Mouse (Mus musculus): ENCODE measurements at regions not wholly inside any gene's neighbourhood (a gene's known extent, or its start where the extent isn't known, plus 50 kb on each side); places are given as distances from the start of the nearest gene placed in this dataset.
A peak's percentile ranks its signal among the peaks of the same experiment; 100 is the strongest.

DNA sequence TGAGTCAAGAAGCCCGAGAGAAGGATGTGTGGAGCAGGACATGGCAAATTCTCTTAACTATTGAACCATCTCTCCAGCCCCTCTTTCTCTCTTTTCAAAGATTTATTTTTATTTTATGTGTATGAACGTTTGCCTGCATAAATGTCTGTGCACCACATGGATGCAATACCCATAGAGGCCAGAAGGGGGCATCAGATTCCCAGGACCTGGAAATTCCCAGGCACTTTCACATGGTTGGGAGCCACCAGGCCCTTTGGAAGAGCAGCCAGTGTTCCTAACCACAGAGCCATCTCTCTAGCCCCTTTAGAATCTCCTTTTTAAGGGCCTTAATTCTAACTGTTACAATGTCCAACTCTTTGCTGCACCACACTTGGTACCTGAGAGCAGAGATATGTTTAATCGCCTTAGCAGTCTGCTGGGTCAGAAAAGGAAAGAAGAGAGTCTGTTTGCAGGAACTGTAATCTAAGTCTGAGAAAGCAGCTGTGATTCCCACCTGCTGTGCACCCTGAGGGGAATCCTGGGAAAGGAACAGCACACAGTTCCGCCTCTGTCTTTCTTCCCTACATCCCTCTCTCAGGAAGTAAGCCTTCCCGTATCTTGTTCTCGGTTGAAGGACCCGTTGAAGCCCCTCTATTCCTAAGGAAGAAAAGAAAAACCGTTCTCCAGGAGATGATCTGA, 186.8 kb downstream of the Katnal1 start:
- DNase-seq (ENCODE audit: low read depth, low spot score), result no peak

GRCm38 (mm10) chr5:148741267-148742004, 187.7 kb downstream of the Katnal1 start:
- peak; percentile 73 for DNase-seq (ENCODE audit: low read depth, low spot score)

- peak; percentile 37 for DNase-seq (ENCODE audit: low read depth, low spot score)
These were observed 188.0 kb upstream of the Ubl3 start for GRCm38 (mm10) chr5:148740366-148741266.

GRCm38 (mm10) chr5:148739672-148740071, 187.1 kb upstream of the Ubl3 start:
- peak; percentile 58 for DNase-seq (ENCODE audit: low read depth, low spot score)

- DNase-seq (ENCODE audit: low read depth, low spot score), result peak; percentile 88
These were observed 186.6 kb upstream of the Ubl3 start for GRCm38 (mm10) chr5:148739141-148739540.

DNA sequence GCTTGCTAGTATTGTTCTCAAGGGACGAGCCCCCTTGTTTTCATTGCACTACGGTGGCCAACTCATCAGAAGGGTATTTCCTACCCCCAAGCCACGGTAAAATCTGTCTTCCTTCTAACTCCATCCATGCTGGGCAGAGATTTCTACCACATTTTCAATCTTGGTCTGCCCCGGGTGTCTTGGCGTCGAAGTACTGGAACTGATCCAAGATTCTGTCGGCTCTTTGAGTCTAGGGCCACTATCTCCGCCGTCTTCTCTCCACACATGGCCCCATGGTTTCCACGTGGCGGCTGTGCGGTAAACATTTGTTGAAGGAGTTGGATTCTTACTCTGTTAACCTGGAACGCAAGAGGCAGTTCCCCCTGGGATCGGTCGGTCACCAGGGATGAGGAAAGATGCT, 177.0 kb upstream of the Ubl3 start:
- no peak for DNase-seq (ENCODE audit: low read depth, low spot score)

DNA sequence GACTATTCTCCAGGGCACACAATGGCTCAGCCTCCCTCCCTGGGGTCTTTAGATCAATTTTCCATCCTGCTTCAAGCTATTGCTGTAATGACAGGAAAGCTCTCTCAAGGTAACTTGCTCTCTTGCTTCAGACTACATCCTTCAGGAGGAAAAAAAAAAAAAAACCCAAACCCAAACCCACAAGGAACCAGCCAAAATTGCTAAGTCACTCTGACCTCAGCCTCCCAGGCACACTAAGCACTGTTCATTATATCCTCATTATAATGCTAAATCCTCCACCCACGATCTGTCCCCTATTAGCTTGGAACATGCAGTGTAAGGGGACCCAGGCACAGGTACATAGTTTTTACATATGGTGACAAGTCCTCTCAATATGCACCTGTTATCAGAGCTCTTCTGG, 175.9 kb upstream of the Ubl3 start:
- DNase-seq (ENCODE audit: low read depth, low spot score), result no peak

DNA sequence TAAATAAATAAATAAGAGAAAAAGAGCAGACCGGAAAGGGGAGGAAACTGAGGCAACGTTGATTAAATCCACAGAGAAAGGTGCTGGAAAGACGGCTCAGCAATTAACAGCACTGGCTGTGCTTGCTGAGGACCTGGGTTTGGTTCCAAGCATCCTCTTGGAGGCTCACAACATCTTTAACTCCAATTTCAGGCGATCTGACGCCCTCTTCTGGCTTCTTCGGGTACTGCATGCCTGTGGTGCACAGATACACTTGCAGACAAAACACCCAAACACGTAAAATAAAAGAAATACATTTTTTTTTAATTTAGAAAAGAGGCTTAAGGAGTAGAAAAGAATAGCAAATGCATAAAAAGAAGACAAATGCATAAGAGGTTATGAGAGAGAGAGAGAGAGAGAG, 173.9 kb upstream of the Ubl3 start:
- no peak for DNase-seq (ENCODE audit: low read depth, low spot score)

- DNase-seq (ENCODE audit: low read depth, low spot score), result no peak
These were observed 171.9 kb upstream of the Ubl3 start for GRCm38 (mm10) chr5:148724470-148724869.

DNA sequence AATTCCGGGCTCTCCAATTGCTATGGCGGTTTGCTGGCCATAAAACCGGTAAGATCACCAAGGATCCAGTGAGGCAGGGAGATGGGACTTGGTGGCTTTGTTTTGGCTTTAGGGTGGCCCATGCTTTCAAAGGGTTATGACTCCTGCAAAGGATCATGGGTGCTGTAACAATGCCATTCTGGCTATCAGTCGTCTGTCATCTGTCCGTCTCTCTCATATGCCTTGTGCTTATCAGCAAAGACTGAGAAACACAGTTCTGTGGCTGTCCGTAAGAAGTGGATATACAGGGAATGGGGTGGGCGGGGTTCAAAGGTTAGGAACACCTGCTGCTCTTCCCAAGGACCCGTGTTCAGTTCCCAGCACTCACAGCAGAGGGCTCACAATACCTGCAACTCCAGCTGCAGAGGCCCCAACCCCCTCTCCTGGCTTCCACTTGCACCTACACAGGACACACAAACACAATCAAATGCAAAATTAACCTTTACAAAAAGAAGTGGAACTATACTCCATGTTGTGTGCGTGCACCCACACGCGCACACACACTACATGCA, 171.2 kb upstream of the Ubl3 start:
- DNase-seq (ENCODE audit: low read depth, low spot score), result no peak

- no peak for DNase-seq (ENCODE audit: low read depth, low spot score)
These were observed 168.0 kb upstream of the Ubl3 start for GRCm38 (mm10) chr5:148720604-148721003.

DNA sequence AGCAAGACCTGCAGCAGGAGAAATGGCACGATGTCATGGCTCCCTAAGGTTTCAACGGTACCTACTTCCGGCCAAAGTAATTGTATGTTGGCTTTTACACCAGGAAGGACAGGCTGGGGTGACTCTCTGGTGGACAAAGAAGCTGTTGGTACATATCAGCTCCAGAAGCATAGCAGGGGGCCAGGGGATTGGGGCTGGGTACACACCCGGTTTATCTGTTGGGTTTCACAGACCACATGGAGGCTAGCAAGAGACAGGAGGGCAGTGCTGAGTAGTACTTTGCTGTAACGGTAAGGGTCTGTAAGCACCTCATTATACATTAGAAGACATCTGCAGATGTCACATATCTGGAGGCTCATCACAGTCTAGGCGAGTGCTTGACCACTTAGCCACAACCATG, 164.0 kb upstream of the Ubl3 start:
- no peak for DNase-seq (ENCODE audit: low read depth, low spot score)

DNA sequence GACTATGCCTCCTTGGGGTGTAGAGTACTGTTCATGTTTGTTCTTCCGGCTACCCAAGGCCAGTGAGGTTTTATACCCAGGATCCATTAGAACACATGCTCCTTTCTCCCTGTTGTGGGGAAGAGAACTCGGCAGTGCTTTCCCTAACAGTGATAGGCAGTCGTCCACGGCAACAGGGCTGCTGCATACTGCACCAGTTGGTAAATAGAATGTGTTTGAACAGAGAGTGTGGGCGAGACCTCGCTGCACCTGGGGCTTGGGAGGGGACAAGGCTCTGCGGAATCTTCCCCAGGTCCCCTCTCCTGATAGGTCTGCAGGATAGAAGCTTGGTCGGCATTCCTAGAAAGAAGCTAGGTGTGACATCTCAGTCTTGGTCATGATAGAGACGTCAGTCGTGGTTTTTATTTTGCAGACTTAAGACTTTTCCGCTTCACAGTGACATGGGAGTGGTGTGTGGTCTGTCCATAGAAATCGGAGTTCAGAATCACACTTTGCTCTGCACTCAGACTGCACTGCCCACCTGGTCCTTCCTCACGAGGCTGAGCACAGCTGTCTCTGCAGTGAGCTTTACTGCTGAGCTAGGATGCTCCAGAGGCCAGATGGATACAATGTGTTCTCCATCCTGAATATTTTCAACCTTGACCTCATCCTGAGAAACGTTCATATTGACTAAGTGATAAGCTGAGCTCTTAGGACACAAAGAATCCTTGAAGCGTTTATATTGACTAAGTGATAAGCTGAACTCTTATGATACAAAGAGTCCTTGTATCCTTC, 162.8 kb upstream of the Ubl3 start:
- DNase-seq (ENCODE audit: low read depth, low spot score), result peak; percentile 11

GRCm38 (mm10) chr5:148714807-148715206, 162.2 kb upstream of the Ubl3 start:
- peak; percentile 46 for DNase-seq (ENCODE audit: low read depth, low spot score)

GRCm38 (mm10) chr5:148713796-148714195, 161.2 kb upstream of the Ubl3 start:
- DNase-seq (ENCODE audit: low read depth, low spot score), result no peak

GRCm38 (mm10) chr5:148713039-148713438, 160.4 kb upstream of the Ubl3 start:
- DNase-seq (ENCODE audit: low read depth, low spot score), result no peak

DNA sequence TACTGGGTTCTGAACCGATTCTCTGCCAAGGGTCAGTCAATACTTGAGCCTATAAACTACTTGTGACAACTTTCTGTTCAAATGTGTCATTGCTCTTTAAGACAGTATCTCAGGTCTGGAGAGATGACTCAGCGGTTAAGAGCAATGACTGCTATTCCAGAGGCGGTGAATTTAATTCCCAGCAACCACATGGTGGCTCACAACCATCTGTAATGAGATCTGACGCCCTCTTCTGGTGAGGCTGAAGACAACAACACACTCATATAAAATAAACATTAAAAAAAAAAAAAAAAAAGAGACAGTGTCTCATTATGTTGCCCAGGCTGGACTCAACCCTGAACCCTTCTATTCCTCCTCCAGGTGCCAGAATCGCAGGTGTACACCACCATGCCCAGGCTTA, 159.0 kb upstream of the Ubl3 start:
- no peak for DNase-seq (ENCODE audit: low read depth, low spot score)

DNA sequence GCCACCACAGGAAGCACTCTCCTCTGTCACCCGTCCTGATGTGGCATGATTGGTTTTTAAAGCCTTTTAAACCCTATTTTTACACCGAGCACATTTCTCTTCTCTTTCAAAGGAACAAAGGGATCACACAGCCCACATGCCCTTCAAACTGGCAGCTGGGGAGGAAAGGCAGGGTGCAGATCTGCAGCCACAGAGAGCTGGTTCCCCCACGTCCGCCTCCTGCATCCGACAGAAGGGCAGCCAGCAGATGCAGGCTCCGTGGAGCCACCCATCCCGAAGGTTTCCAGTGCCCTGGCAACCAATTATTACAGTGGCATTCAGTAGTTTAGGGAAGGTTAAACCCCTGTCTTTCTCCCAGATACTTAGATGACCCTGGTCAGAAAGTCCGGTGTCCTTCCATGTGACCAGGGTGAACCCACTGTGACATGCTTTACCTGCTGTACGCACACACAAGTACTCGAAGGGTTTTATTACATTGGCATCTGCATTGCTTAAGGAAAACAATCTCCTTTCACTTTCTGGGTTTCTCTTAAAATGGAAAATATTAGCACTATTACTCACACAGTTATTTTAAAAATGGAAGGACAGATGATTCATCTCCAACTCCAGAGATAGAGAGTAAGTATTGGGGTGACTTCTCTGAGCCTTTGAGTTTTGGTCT, 156.7 kb upstream of the Ubl3 start:
- DNase-seq (ENCODE audit: low read depth, low spot score), result peak; percentile 64

GRCm38 (mm10) chr5:148708014-148708741, 155.6 kb upstream of the Ubl3 start:
- peak; percentile 18 for DNase-seq (ENCODE audit: low read depth, low spot score)

DNA sequence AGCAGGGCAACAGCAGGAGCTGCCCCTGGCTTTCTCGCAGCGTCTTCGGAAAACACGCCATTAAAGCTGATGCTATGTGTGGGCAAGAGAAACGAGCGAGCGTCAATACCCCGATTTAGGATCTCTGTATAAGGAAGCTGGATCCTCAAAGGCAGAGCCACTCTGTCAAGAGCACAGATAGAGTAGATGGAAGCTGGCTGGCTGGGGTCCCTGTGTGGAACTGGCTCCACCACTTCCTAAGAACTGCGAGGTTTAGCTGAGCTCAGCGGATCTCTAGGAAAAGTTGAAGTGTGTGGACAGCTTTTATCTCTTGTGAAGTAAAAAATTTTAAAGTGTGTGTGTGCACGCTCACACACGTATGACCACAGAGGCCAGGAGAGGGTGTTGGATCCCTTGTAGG, 154.7 kb upstream of the Ubl3 start:
- no peak for DNase-seq (ENCODE audit: low read depth, low spot score)

All from CD4-positive helper T cell, adult 2 months (primary cell).